Comparison of ENCODE assay signal across 13 mouse cellular contexts in genomic region chr4:117291696-117292095, GRCm38 (mm10). TPM values are rescaled to one million over a fixed set of nuclear protein-coding genes. Genes with fewer than 3 reads are reported as not detected.
A peak's percentile ranks its signal among the peaks of the same experiment; 100 is the strongest.
DNase-seq lines count a peak whose midpoint lies in the region.
"Had no signal": no experiment of that assay in that cellular context is flagged by ENCODE, and none has a peak within 500 bp of the region (broad histone marks: within the 10 kb centered on the region; RNA-seq: fewer than 3 reads in every experiment).

No protein-coding gene starts in this region.

- DNase-seq in cerebellum, adult 9-10 months = peak; percentile 3
- DNase-seq in cerebellum, postnatal 4 days (ENCODE audit: low spot score in 2 of 2) = no peak
- DNase-seq in NIH3T3 (ENCODE audit: low read depth) = peak; percentile 61
- DNase-seq in spleen, postnatal 10 days (ENCODE audit: low spot score in 2 of 2) = no peak
- DNase-seq in heart, postnatal 4 days = no peak
- DNase-seq: adrenal gland, adult 8-10 months; adrenal gland, postnatal 25 days; cerebellum, adult 11-12 months; cerebellum, adult 2 months; cerebellum, adult 9-11 months; cerebellum, postnatal 14 days; cerebellum, postnatal 36 days; forebrain, postnatal 0 days had no signal

RNA-seq across cellular contexts. Expression of gene Armh1, which starts 39.8 kb away (rescaled TPM):
- under 1 TPM; 0.38 to 0.43 TPM for total RNA-seq in heart, postnatal 4 days (2021)

RNA-seq across cellular contexts. Expression of gene Tmem53, which starts 39.9 kb away (rescaled TPM):
- total RNA-seq in heart, postnatal 4 days (2021) = 10 to 100 TPM; 25.5 to 27.1 TPM

Comparison
In these comparisons a context has a peak if more than half of its experiments do, and no peak if none do; other contexts are left out.
1. DNase-seq: peak in cerebellum, adult 9-10 months (single experiment) and NIH3T3 (single experiment); none in cerebellum, postnatal 4 days (0 of 2), spleen, postnatal 10 days (0 of 2) and heart, postnatal 4 days (single experiment).